Mouse (Mus musculus) cerebellum, adult (tissue): ENCODE data around the gene Fmnl3.

Experiments used
- ATAC-seq: cut with Nextera tagmentation; 2 replicates; pipeline ENCODE4 v1.9.2; 2017; ENCODE audit warnings: mild to moderate bottlenecking, moderate library complexity, mixed read lengths; ENCODE audit not compliant: insufficient number of reproducible peaks, low FRiP score, low TSS enrichment

Fmnl3 gene

GRCm38 (mm10) chr15:99344961-99345360 lies 25.3 kb downstream of the Fmnl3 start:
- ATAC-seq, result no peak

GRCm38 (mm10) chr15:99344148-99344870 lies 26.0 kb downstream of the Fmnl3 start:
- ATAC-seq, result no peak

GRCm38 (mm10) chr15:99343414-99344147 lies 26.7 kb downstream of the Fmnl3 start:
- no peak for ATAC-seq

GRCm38 (mm10) chr15:99342194-99342981 lies 27.9 kb downstream of the Fmnl3 start:
- ATAC-seq, result no peak

- no peak for ATAC-seq
These were observed 29.2 kb downstream of the Fmnl3 start for GRCm38 (mm10) chr15:99341102-99341501.

- no peak for ATAC-seq
These were observed 30.6 kb downstream of the Fmnl3 start for GRCm38 (mm10) chr15:99339669-99340068.

- no peak for ATAC-seq
These were observed 31.4 kb downstream of the Fmnl3 start for GRCm38 (mm10) chr15:99338916-99339315.

- no peak for ATAC-seq
These were observed 34.4 kb downstream of the Fmnl3 start for GRCm38 (mm10) chr15:99335801-99336320.

GRCm38 (mm10) chr15:99334500-99334899 lies 35.8 kb downstream of the Fmnl3 start:
- ATAC-seq, result no peak

GRCm38 (mm10) chr15:99333676-99334065 lies 36.6 kb downstream of the Fmnl3 start:
- ATAC-seq, result no peak

GRCm38 (mm10) chr15:99332921-99333675 lies 37.2 kb downstream of the Fmnl3 start:
- ATAC-seq, result no peak

GRCm38 (mm10) chr15:99332111-99332510 lies 38.2 kb downstream of the Fmnl3 start:
- no peak for ATAC-seq

GRCm38 (mm10) chr15:99331341-99331740 lies 38.9 kb downstream of the Fmnl3 start:
- ATAC-seq, result no peak

- ATAC-seq, result no peak
These were observed 40.0 kb downstream of the Fmnl3 start for GRCm38 (mm10) chr15:99330324-99330723.

- ATAC-seq, result no peak
These were observed 42.3 kb downstream of the Fmnl3 start for GRCm38 (mm10) chr15:99328011-99328410.

- ATAC-seq, result no peak
These were observed 43.3 kb downstream of the Fmnl3 start for GRCm38 (mm10) chr15:99326959-99327358.

GRCm38 (mm10) chr15:99326407-99326806 lies 43.9 kb downstream of the Fmnl3 start:
- ATAC-seq, result no peak

GRCm38 (mm10) chr15:99325598-99325997 lies 44.7 kb downstream of the Fmnl3 start:
- ATAC-seq, result no peak

GRCm38 (mm10) chr15:99324151-99324550 lies 46.1 kb downstream of the Fmnl3 start:
- ATAC-seq, result no peak

GRCm38 (mm10) chr15:99320978-99321377 lies 49.3 kb downstream of the Fmnl3 start:
- ATAC-seq, result no peak
